Mouse (Mus musculus): ENCODE measurements around the gene Fign.

Fign gene

GRCm38 (mm10) chr2:64059477-64059876 is 38.4 kb downstream of the Fign start:
- no peak for DNase-seq (ENCODE audit: low read depth, low spot score)

GRCm38 (mm10) chr2:64048142-64048541 is 49.7 kb downstream of the Fign start:
- no peak for DNase-seq (ENCODE audit: low read depth, low spot score)

- DNase-seq (ENCODE audit: low read depth, low spot score): no peak
Measured at GRCm38 (mm10) chr2:64043099-64043498, 54.7 kb downstream of the Fign start.

GRCm38 (mm10) chr2:64035393-64035792 is 62.4 kb downstream of the Fign start:
- no peak for DNase-seq (ENCODE audit: low read depth, low spot score)

GRCm38 (mm10) chr2:64033871-64034270 is 64.0 kb downstream of the Fign start:
- no peak for DNase-seq (ENCODE audit: low read depth, low spot score)

GRCm38 (mm10) chr2:64025961-64026360 is 71.9 kb downstream of the Fign start:
- DNase-seq (ENCODE audit: low read depth, low spot score): no peak

- no peak for DNase-seq (ENCODE audit: low read depth, low spot score)
Measured at GRCm38 (mm10) chr2:63994304-63995023, 103.4 kb downstream of the Fign start.

GRCm38 (mm10) chr2:63985426-63985825 is 112.4 kb downstream of the Fign start:
- no peak for DNase-seq (ENCODE audit: low read depth, low spot score)

GRCm38 (mm10) chr2:63982351-63982751 is 115.5 kb downstream of the Fign start:
- DNase-seq (ENCODE audit: low read depth, low spot score): no peak

GRCm38 (mm10) chr2:63981449-63981848 is 116.4 kb downstream of the Fign start:
- no peak for DNase-seq (ENCODE audit: low read depth, low spot score)

- no peak for DNase-seq (ENCODE audit: low read depth, low spot score)
Measured at GRCm38 (mm10) chr2:63969633-63970032, 128.2 kb downstream of the Fign start.

GRCm38 (mm10) chr2:63931041-63931440 is 166.8 kb downstream of the Fign start:
- no peak for DNase-seq (ENCODE audit: low read depth, low spot score)

GRCm38 (mm10) chr2:63926481-63927097 is 171.2 kb downstream of the Fign start:
- DNase-seq (ENCODE audit: low read depth, low spot score): no peak

- no peak for DNase-seq (ENCODE audit: low read depth, low spot score)
Measured at GRCm38 (mm10) chr2:63925721-63926235, 172.1 kb downstream of the Fign start.
